Mouse (Mus musculus) embryonic facial prominence, embryonic 14.5 days (tissue): ENCODE measurements around the gene Slc4a5. TPM values are rescaled to one million over a fixed set of nuclear protein-coding genes. Genes with fewer than 3 reads are reported as not detected.

Source experiments
- ATAC-seq: fragments of 200-750 bp; cut with Nextera tagmentation; 2 replicates; pipeline ENCODE4 v1.8.0; 2017; ENCODE audit warnings: low read depth, moderate number of reproducible peaks, moderate TSS enrichment
- DNase-seq: peaks from one replicate; pipeline ENCODE4 v3.0.0-alpha.2; 2015; ENCODE audit warnings: low spot score
- H3K27ac ChIP-seq: fragments of 300-500 bp; sonication (generic); replicated peaks from 2 replicates; pipeline ENCODE4 v1.5.1; 2014; ENCODE audit warnings: low read depth, mild to moderate bottlenecking, low read length, moderate library complexity
- H3K27me3 ChIP-seq: fragments of 300-500 bp; sonication (generic); replicated peaks from 2 replicates; pipeline ENCODE4 v1.6.1; 2014; ENCODE audit warnings: low read length; ENCODE audit not compliant: control insufficient read depth, insufficient read depth
- H3K36me3 ChIP-seq: fragments of 300-500 bp; sonication (generic); 2 replicates; pipeline ENCODE4 v1.6.1; 2014; ENCODE audit warnings: low read length, mixed read lengths; ENCODE audit not compliant: control insufficient read depth, insufficient read depth
- H3K4me1 ChIP-seq: fragments of 300-500 bp; sonication (generic); 2 replicates; pipeline ENCODE4 v1.6.1; 2014; ENCODE audit warnings: antibody characterized with exemption, low read length; ENCODE audit not compliant: control insufficient read depth, insufficient read depth
- H3K4me2 ChIP-seq: fragments of 300-500 bp; sonication (generic); 2 replicates; pipeline ENCODE4 v1.6.1; 2014; ENCODE audit warnings: low read depth, mild to moderate bottlenecking, low read length, moderate library complexity, mixed read lengths
- H3K4me3 ChIP-seq: fragments of 300-500 bp; sonication (generic); 2 replicates; pipeline ENCODE4 v1.5.1; 2014; ENCODE audit warnings: low read depth, mild to moderate bottlenecking, low read length
- H3K9ac ChIP-seq: fragments of 300-500 bp; sonication (generic); 2 replicates; pipeline ENCODE4 v1.6.1; 2014; ENCODE audit warnings: low read depth, mild to moderate bottlenecking, low read length, moderate library complexity, mixed read lengths
- H3K9me3 ChIP-seq: fragments of 300-500 bp; sonication (generic); 2 replicates; pipeline ENCODE4 v1.6.1; 2016; ENCODE audit warnings: low read length; ENCODE audit not compliant: control insufficient read depth
- WGBS: fragments of 180-500 bp; shearing (Covaris S2); extraction: QIAGEN DNeasy Blood & Tissue Kit; methylation state at CpG from one replicate; pipeline ENCODE4 v1.1.7; 2014; 5-methylcytosine and 5-hydroxymethylcytosine counted together
- polyA plus RNA-seq: library from polyadenylated mRNA; unstranded; fragments of >200 nt; fragmentation: Nextera tagmentation; extraction: Ambion mirVana; gene quantifications from 2 replicates; pipeline ENCODE4 v1.2.1, GENCODE M21; 2014

Gene Slc4a5
- polyA plus RNA-seq, 1 experiment from 2014 or later, result 0.57 TPM

GRCm38 (mm10) chr6:83185895-83186861 lies 33.5 kb upstream of the Slc4a5 start:
- H3K9ac ChIP-seq, result peak overlapping the region; percentile 48

GRCm38 (mm10) chr6:83186946-83187345 lies 32.7 kb upstream of the Slc4a5 start:
- H3K4me3 ChIP-seq, result 0 out of 2 replicates have a peak overlapping the region, but pooled peaks have one; percentile 30
- peak overlapping the region; percentile 48; the same call in 1 of the 2 replicates for H3K9ac ChIP-seq

More at GRCm38 (mm10) chr6:83185895-83186861, 33.5 kb upstream of the Slc4a5 start:
- Histone ChIP-seq H3K4me2 (peak overlapping the region; percentile 50), H3K27ac (peak overlapping the region; percentile 77), H3K9me3 (no peaks in the 10 kb centered on the region), H3K36me3 (peaks cover 55% of the 10 kb centered on the region), H3K27me3 (no peaks in the 10 kb centered on the region), H3K4me1 (peaks cover 19% of the 10 kb centered on the region), H3K4me3 (peak overlapping the region; percentile 30)
- WGBS, result 10% methylated on average over 19 of the region's 25 CpGs
- peak; percentile 85 for ATAC-seq
- DNase-seq, result peak; percentile 88

GRCm38 (mm10) chr6:83193571-83193970 lies 26.1 kb upstream of the Slc4a5 start:
- no peak for ATAC-seq
- Histone ChIP-seq H3K27ac (no peak overlapping the region), H3K27me3 (no peaks in the 10 kb centered on the region), H3K4me2 (no peak overlapping the region), H3K36me3 (peaks cover 99% of the 10 kb centered on the region), H3K4me3 (no peak overlapping the region), H3K9me3 (no peaks in the 10 kb centered on the region), H3K4me1 (no peaks in the 10 kb centered on the region), H3K9ac (no peak overlapping the region)
- DNase-seq, result no peak
- WGBS, result 86% methylated on average over 7 of the region's 7 CpGs

More at GRCm38 (mm10) chr6:83186946-83187345, 32.7 kb upstream of the Slc4a5 start:
- WGBS, result 57% methylated on average over 2 of the region's 2 CpGs
- peaks cover 63% of the 10 kb centered on the region for H3K36me3 ChIP-seq
- peaks cover 19% of the 10 kb centered on the region for H3K4me1 ChIP-seq
- peak; percentile 50 for DNase-seq
- H3K4me2 ChIP-seq, result peak overlapping the region; percentile 50; the same call in 1 of the 2 replicates
- H3K27ac ChIP-seq, result peak overlapping the region; percentile 77
- H3K27me3 ChIP-seq, result no peaks in the 10 kb centered on the region
- no peaks in the 10 kb centered on the region for H3K9me3 ChIP-seq
- peak; percentile 68 for ATAC-seq

- peak; percentile 17; the same call in 1 of the 2 replicates for ATAC-seq
- no peak for DNase-seq
- WGBS, result 41% methylated on average over 13 of the region's 15 CpGs
- Histone ChIP-seq H3K27me3 (no peaks in the 10 kb centered on the region), H3K4me1 (no peaks in the 10 kb centered on the region), H3K4me3 (no peak overlapping the region), H3K9ac (no peak overlapping the region), H3K27ac (no peak overlapping the region), H3K9me3 (no peaks in the 10 kb centered on the region), H3K4me2 (no peak overlapping the region), H3K36me3 (peaks cover 83% of the 10 kb centered on the region)
These were observed 22.2 kb upstream of the Slc4a5 start for GRCm38 (mm10) chr6:83197345-83198004.

GRCm38 (mm10) chr6:83203320-83203719 lies 16.3 kb upstream of the Slc4a5 start:
- H3K9ac ChIP-seq, result no peak overlapping the region
- H3K27me3 ChIP-seq, result no peaks in the 10 kb centered on the region
- WGBS, result 86% methylated on average over 4 of the region's 4 CpGs
- ATAC-seq (no peak), DNase-seq (no peak)
- H3K4me1 ChIP-seq, result no peaks in the 10 kb centered on the region
- H3K4me3 ChIP-seq, result no peak overlapping the region
- no peak overlapping the region for H3K4me2 ChIP-seq
- H3K27ac ChIP-seq, result no peak overlapping the region
- H3K36me3 ChIP-seq, result peaks cover 25% of the 10 kb centered on the region
- H3K9me3 ChIP-seq, result no peaks in the 10 kb centered on the region

- Histone ChIP-seq H3K4me1 (no peaks in the 10 kb centered on the region), H3K36me3 (peaks cover 3% of the 10 kb centered on the region; the same call in 1 of the 2 replicates), H3K27me3 (no peaks in the 10 kb centered on the region), H3K9me3 (no peaks in the 10 kb centered on the region), H3K27ac (no peak overlapping the region), H3K9ac (no peak overlapping the region), H3K4me3 (no peak overlapping the region), H3K4me2 (no peak overlapping the region)
- DNase-seq, result no peak
- no peak for ATAC-seq
- 90% methylated on average over 3 of the region's 3 CpGs for WGBS
These were observed 13.8 kb upstream of the Slc4a5 start for GRCm38 (mm10) chr6:83205851-83206250.

- H3K4me2 ChIP-seq, result no peak overlapping the region
- H3K27ac ChIP-seq, result no peak overlapping the region
- no peaks in the 10 kb centered on the region for H3K27me3 ChIP-seq
- no peaks in the 10 kb centered on the region for H3K36me3 ChIP-seq
- ATAC-seq, result no peak
- 76% methylated on average over 11 of the region's 11 CpGs for WGBS
- no peak overlapping the region for H3K4me3 ChIP-seq
- H3K4me1 ChIP-seq, result no peaks in the 10 kb centered on the region
- no peak for DNase-seq
- H3K9ac ChIP-seq, result no peak overlapping the region
- H3K9me3 ChIP-seq, result no peaks in the 10 kb centered on the region
These were observed 13.3 kb upstream of the Slc4a5 start for GRCm38 (mm10) chr6:83206321-83206720.

GRCm38 (mm10) chr6:83207361-83208049 lies 12.1 kb upstream of the Slc4a5 start:
- DNase-seq, result no peak
- Histone ChIP-seq H3K9ac (no peak overlapping the region), H3K4me2 (no peak overlapping the region), H3K36me3 (no peaks in the 10 kb centered on the region), H3K9me3 (no peaks in the 10 kb centered on the region), H3K27ac (no peak overlapping the region), H3K4me3 (no peak overlapping the region), H3K27me3 (no peaks in the 10 kb centered on the region), H3K4me1 (0 out of 2 replicates have a peak, but pooled peaks cover 6% of the 10 kb centered on the region)
- 67% methylated on average over 9 of the region's 9 CpGs for WGBS
- no peak for ATAC-seq
